Mouse (Mus musculus) myocyte (in vitro differentiated cells): ENCODE measurements around the gene Tmem128. TPM values are rescaled to one million over a fixed set of nuclear protein-coding genes. Genes with fewer than 3 reads are reported as not detected.
A peak's percentile ranks its signal among the peaks of the same experiment; 100 is the strongest.

ENCODE experiments used
- H3K27me3 ChIP-seq: one replicate; pipeline ENCODE4 v1.6.1; 2011; ENCODE audit not compliant: control insufficient read depth, insufficient read depth, insufficient read length
- H3K36me3 ChIP-seq: one replicate; pipeline ENCODE4 v1.6.1; 2011; ENCODE audit not compliant: control insufficient read depth, insufficient read depth
- H3K4me2 ChIP-seq: one replicate; pipeline ENCODE4 v1.6.1; 2011; ENCODE audit warnings: low read depth, control low read depth
- H3K4me3 ChIP-seq: one replicate; pipeline ENCODE4 v1.5.1; 2011; ENCODE audit warnings: mild to moderate bottlenecking, control low read depth, moderate library complexity
- H3K79me2 ChIP-seq: one replicate; pipeline ENCODE4 v1.6.1; 2011; ENCODE audit not compliant: control insufficient read depth, insufficient read depth
- H3ac ChIP-seq: one replicate; pipeline ENCODE4 v1.6.1; 2011; ENCODE audit not compliant: control insufficient read depth, insufficient read length
- CEBPB ChIP-seq: IDR thresholded peaks from 2 replicates; pipeline ENCODE4 v1.6.1; 2011; ENCODE audit warnings: mild to moderate bottlenecking, moderate library complexity; ENCODE audit not compliant: poor library complexity, insufficient read depth, severe bottlenecking
- E2F4 ChIP-seq: IDR thresholded peaks from one replicate; pipeline ENCODE4 v1.6.1; 2011; ENCODE audit warnings: mild to moderate bottlenecking, control low read depth, moderate library complexity; ENCODE audit not compliant: insufficient read depth
- MAX ChIP-seq: IDR thresholded peaks from one replicate; pipeline ENCODE4 v1.6.1; 2011; ENCODE audit warnings: low read depth, mild to moderate bottlenecking, control low read depth
- MYOD1 ChIP-seq, 3 experiments: IDR thresholded peaks; one replicate each; pipeline ENCODE4 v1.6.1; 2011; ENCODE audit warnings: control low read depth in 2 of 3, low read depth in 2 of 3, mild to moderate bottlenecking in 2 of 3, moderate library complexity in 1 of 3; ENCODE audit not compliant: insufficient read length in 2 of 3, control insufficient read depth in 1 of 3
- MYOG ChIP-seq, 3 experiments: IDR thresholded peaks; one replicate each; pipeline ENCODE4 v1.6.1; 2011; ENCODE audit warnings: control low read depth in 2 of 3, low read depth in 2 of 3, mild to moderate bottlenecking in 2 of 3; ENCODE audit not compliant: insufficient read length in 2 of 3, control insufficient read depth in 1 of 3, insufficient read depth in 1 of 3
- POLR2A ChIP-seq: IDR thresholded peaks from one replicate; pipeline ENCODE4 v1.6.1; 2011; ENCODE audit warnings: low read depth, mild to moderate bottlenecking, control low read depth, moderate library complexity; ENCODE audit not compliant: insufficient read length
- POLR2AphosphoS2 ChIP-seq: IDR thresholded peaks from one replicate; pipeline ENCODE4 v1.6.1; 2011; ENCODE audit warnings: low read depth, control low read depth; ENCODE audit not compliant: insufficient read length
- REST ChIP-seq: IDR thresholded peaks from one replicate; pipeline ENCODE4 v1.6.1; 2011; ENCODE audit warnings: mild to moderate bottlenecking, control low read depth, moderate library complexity; ENCODE audit not compliant: insufficient read depth, insufficient read length
- SRF ChIP-seq: IDR thresholded peaks from one replicate; pipeline ENCODE4 v1.6.1; 2011; ENCODE audit warnings: low read depth; ENCODE audit not compliant: control insufficient read depth, insufficient read length
- TCF12 ChIP-seq: IDR thresholded peaks from one replicate; pipeline ENCODE4 v1.6.1; 2011; ENCODE audit warnings: mild to moderate bottlenecking, control low read depth; ENCODE audit not compliant: poor library complexity, insufficient read depth, severe bottlenecking
- TCF3 ChIP-seq: IDR thresholded peaks from one replicate; pipeline ENCODE4 v1.6.1; 2011; ENCODE audit warnings: low read depth, control low read depth; ENCODE audit not compliant: insufficient read length
- USF1 ChIP-seq: IDR thresholded peaks from one replicate; pipeline ENCODE4 v1.6.1; 2011; ENCODE audit warnings: low read depth, mild to moderate bottlenecking, control low read depth, moderate library complexity
- polyA plus RNA-seq: library from polyadenylated mRNA; unstranded; fragments of >200 nt; fragmentation: generic; extraction: Trizol; gene quantifications from one replicate; pipeline ENCODE4 v1.2.1, GENCODE M21; 2012; ENCODE audit warnings: missing spikeins

Tmem128 gene
- polyA plus RNA-seq, 1 experiment = 24.0 TPM

DNA sequence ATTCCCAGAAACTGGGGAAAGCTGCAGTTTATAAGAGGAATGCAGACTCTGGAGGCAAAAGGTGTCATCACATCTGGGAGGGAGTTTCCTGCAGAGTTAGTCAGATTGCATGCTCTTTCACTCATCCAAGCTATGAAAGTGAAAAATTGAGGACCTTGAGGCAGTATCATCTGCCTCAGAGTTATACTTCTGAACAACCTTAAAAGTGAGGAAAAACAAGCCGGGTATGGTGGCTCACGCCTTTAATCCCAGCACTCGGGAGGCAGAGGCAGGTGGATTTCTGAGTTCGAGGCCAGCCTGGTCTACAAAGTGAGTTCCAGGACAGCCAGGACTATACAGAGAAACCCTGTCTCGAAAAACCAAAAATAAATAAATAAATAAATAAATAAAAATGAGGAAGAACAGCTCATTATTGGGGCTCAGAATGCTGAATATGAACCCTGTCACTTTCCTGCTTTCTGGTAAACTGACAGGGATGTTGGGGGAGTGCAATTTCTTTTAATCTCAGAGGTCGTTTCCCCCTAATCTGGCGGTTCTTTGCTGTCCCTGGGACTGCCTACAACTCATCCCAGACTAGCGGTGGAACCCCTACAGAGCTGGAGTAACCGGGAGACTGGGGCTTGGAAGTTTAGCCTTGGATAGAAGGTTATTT is 404 bp upstream of the Tmem128 start:
- Histone ChIP-seq H3K4me2 (peak overlapping the region; percentile 81), H3K36me3 (peaks cover 11% of the 10 kb centered on the region), H3K79me2 (no peaks in the 10 kb centered on the region), H3K27me3 (no peaks in the 10 kb centered on the region), H3K4me3 (peak overlapping the region; percentile 73), H3ac (no peak overlapping the region)
- TF ChIP-seq TCF12 (no peak), MYOD1 (IDR thresholded peaks at IDR 0.05; ENCODE audit: control insufficient read depth in 1 of 3, insufficient read length in 2 of 3, low read depth in 2 of 3) (no peak), REST (no peak), SRF (no peak), TCF3 (no peak), POLR2A (no peak), CEBPB (no peak), MYOG (IDR thresholded peaks at IDR 0.05; ENCODE audit: control insufficient read depth in 1 of 3, insufficient read depth in 1 of 3, insufficient read length in 2 of 3, low read depth in 2 of 3) (no peak), POLR2AphosphoS2 (no peak), MAX (no peak), E2F4 (no peak), USF1 (no peak)

DNA sequence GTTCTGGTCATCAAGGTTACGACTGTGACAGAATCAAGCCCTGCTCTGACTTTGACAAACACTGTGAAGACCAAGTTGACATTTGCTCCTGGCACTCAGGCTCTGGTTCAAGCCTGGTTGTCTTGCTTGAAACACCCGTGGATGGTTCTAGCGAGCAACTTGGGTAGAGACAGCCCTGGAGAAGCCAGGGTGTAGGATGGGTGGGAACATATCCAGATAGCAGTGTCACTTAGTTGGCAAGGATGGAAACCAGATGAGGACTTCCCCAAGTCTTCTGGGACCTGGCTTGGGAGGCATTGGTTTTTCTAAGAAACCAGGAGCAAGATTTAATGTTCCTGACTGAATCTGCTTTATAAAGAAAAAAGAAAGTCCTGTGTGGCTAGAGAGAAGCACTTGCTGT is 11.0 kb downstream of the Tmem128 start:
- H3K36me3 ChIP-seq = peaks cover 29% of the 10 kb centered on the region
- H3K79me2 ChIP-seq = no peaks in the 10 kb centered on the region
- TF ChIP-seq POLR2AphosphoS2 (no peak), MYOD1 (IDR thresholded peaks at IDR 0.05; ENCODE audit: control insufficient read depth in 1 of 3, insufficient read length in 2 of 3, low read depth in 2 of 3) (no peak), MYOG (IDR thresholded peaks at IDR 0.05; ENCODE audit: control insufficient read depth in 1 of 3, insufficient read depth in 1 of 3, insufficient read length in 2 of 3, low read depth in 2 of 3) (no peak), E2F4 (no peak), SRF (no peak), REST (no peak), POLR2A (no peak), MAX (no peak), CEBPB (no peak), TCF3 (no peak), USF1 (no peak)
- H3K4me2 ChIP-seq = no peak overlapping the region
- no peaks in the 10 kb centered on the region for H3K27me3 ChIP-seq
- no peak overlapping the region for H3K4me3 ChIP-seq
- no peak overlapping the region for H3ac ChIP-seq

DNA sequence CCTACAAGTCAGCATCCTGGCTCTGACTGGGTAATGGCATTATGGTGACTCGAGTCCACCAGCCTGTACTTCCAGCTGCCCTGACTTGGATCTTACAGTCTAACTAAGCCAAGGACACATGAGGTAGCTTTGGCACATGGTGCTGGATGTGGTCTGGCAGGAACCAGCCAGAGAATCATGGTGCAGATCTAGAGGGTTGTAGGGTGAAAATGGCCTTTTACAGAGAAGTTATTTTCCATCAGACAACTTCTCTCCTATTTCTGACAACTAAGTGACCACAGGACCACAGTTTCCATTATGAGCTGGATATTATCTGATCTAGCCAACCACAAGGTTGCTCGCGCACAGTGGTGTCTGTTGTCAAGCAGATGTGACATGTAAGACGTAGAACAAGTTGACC is 13.8 kb downstream of the Tmem128 start:
- Histone ChIP-seq H3K79me2 (no peaks in the 10 kb centered on the region), H3ac (no peak overlapping the region), H3K4me2 (no peak overlapping the region), H3K27me3 (peaks cover 7% of the 10 kb centered on the region), H3K36me3 (peaks cover 16% of the 10 kb centered on the region), H3K4me3 (no peak overlapping the region)
- TF ChIP-seq MAX (no peak), TCF3 (no peak), POLR2A (no peak), SRF (no peak), REST (no peak), CEBPB (no peak), USF1 (no peak), MYOD1 (IDR thresholded peaks at IDR 0.05; ENCODE audit: control insufficient read depth in 1 of 3, insufficient read length in 2 of 3, low read depth in 2 of 3) (no peak), MYOG (IDR thresholded peaks at IDR 0.05; ENCODE audit: control insufficient read depth in 1 of 3, insufficient read depth in 1 of 3, insufficient read length in 2 of 3, low read depth in 2 of 3) (no peak), TCF12 (no peak), POLR2AphosphoS2 (no peak), E2F4 (no peak)

DNA sequence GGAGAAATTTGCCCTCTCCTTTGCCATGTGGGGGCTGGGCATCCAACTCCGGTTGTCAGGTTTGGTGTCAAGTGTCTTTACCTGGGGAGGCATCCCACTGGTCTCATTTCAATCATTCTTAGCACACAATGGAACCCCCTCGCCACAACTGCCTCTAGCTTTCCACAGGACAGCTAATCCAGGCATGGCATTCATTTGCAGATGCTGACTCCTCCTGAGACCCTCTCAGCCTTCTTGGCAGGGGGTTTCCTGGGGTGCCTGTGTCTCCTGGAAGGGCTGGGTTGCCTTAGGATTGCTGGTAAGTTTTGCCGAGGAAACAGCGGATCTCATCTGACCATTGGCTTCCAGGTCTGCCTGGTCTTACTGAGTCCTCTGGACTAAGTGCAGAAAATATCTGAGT is 15.8 kb downstream of the Tmem128 start, which contains the start of gene Otop1:
TSS of gene Otop1 (plus strand) at position 202 of the 400 bp plus-strand sequence.
- H3K27me3 ChIP-seq = peaks cover 7% of the 10 kb centered on the region
- H3K4me2 ChIP-seq = no peak within 1 kb of the TSS
- peaks cover 6% of the 10 kb centered on the region for H3K36me3 ChIP-seq
- no peaks in the 10 kb centered on the region for H3K79me2 ChIP-seq
- no peak within 1 kb of the TSS for H3K4me3 ChIP-seq
- H3ac ChIP-seq = no peak within 1 kb of the TSS
- TF ChIP-seq E2F4 (no peak), USF1 (no peak), MAX (no peak), TCF12 (no peak), POLR2A (no peak), POLR2AphosphoS2 (no peak), TCF3 (no peak), MYOG (IDR thresholded peaks at IDR 0.05; ENCODE audit: control insufficient read depth in 1 of 3, insufficient read depth in 1 of 3, insufficient read length in 2 of 3, low read depth in 2 of 3) (no peak), CEBPB (no peak), SRF (no peak), MYOD1 (IDR thresholded peaks at IDR 0.05; ENCODE audit: control insufficient read depth in 1 of 3, insufficient read length in 2 of 3, low read depth in 2 of 3) (no peak), REST (no peak)

DNA sequence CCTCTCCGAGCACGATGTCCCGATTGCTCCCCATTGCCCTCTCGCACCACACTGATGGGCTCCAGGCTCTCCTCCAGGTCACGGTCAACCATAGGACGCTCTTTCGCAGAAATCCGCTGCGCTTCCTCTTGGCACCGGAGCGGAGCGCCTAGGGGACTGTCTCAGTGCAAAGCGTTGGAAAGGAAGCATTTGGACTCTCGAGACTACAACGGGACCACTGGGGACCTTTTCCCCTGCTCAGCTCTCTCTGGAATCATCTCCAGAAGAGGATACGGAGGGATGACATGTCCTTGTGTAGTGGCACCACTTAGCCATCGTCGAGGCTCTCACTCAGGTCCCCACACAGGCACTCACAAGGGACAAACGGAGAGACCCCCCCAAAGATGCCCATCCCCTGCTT is 16.5 kb downstream of the Tmem128 start:
- peaks cover 3% of the 10 kb centered on the region for H3K36me3 ChIP-seq
- no peak overlapping the region for H3K4me2 ChIP-seq
- peaks cover 7% of the 10 kb centered on the region for H3K27me3 ChIP-seq
- H3ac ChIP-seq = no peak overlapping the region
- H3K4me3 ChIP-seq = no peak overlapping the region
- H3K79me2 ChIP-seq = no peaks in the 10 kb centered on the region
- no peak for TF ChIP-seq E2F4
